Mouse (Mus musculus): ENCODE data around the gene Rassf5. TPM values are rescaled to one million over a fixed set of nuclear protein-coding genes. Genes with fewer than 3 reads are reported as not detected.

The Rassf5 gene
- total RNA-seq, 2 experiments from 2014 or later, result 0.70 to 0.90 TPM

DNA sequence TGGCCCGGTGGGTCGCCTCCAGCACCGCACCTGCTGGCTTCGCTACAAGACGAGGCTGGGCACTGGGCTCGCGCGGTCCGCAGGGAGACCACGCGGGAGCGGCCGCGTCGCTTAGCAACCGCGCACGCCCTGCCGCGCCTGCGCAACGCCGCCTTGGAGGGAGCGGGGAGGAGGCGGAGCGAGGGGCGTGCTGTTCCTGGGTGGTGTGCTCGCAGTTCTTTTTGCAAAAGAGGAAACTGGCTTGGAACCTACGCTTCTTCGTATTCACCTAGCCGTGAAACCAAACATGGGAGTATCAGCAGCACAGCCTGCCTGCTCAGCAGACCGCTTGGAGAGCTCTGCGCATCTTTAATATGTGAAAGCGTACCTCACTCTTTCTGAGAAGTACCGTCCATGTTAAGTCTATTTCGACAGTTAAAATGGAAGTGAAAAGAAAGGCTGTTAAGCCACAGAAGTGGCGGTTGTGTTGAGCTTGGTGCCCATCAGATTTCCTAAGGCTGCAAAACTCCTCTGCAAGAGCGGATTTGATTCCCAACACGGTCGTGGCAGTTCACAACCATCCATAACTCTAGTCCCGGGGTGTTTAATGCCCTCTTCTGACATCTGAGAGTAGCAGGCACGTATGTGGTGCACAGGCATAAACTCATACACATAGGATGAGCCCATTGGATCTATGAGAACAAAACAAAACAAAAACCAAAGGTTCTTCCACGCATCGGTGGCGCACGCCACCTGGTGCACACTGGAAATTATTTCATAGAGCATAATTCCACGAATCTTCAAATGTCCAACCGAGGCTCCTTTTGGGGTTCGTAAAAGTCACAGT, 106.7 kb downstream of the Rassf5 start, which contains the start of gene Dyrk3:
Gene Dyrk3 (minus strand): TSS at position 150 of the 826 bp plus-strand sequence.
- DNase-seq, result peak; percentile 84

DNA sequence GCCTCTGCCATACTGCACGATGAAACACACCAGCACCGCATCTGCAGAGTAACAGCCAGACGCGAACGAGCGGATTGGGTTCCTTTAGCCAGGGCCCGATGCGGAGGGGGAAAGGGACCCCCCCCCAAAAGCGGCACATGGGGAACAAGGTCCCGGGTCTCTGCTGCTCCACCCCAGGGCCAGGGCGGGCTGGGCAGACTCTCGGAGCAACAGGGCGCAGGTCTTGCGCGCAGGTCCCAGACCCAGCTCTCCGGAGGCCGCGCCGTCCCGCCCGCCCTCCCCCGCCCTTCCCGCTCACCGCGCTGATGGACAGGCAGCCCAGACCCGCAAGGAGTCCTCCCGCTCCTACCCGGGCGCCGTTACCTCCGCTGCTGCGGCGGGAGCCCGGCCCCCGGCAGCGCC, 107.3 kb downstream of the Rassf5 start:
- no peak for DNase-seq

DNA sequence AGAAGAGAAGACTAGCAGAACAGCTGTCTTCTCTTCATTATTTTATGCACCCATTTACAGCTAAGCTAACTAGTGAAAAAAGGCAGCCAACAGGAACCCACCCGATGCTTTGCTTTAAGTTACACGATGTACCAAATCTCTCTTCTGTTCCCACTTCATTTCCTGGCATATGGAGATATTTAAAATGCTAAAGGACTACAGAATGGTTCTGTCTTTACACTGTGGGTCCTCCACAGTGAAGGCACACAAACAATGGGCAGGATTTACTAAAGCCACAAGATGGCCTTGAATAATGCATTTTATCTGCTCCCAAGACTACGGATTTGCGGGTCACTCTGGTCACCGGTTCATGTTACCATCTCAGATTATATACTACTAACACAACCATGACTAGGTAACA, 107.9 kb downstream of the Rassf5 start:
- DNase-seq, result no peak

- DNase-seq, result no peak
Measured at GRCm38 (mm10) chr1:131135960-131136629, 109.0 kb downstream of the Rassf5 start.

GRCm38 (mm10) chr1:131134942-131135522, 110.0 kb downstream of the Rassf5 start:
- no peak for DNase-seq

DNA sequence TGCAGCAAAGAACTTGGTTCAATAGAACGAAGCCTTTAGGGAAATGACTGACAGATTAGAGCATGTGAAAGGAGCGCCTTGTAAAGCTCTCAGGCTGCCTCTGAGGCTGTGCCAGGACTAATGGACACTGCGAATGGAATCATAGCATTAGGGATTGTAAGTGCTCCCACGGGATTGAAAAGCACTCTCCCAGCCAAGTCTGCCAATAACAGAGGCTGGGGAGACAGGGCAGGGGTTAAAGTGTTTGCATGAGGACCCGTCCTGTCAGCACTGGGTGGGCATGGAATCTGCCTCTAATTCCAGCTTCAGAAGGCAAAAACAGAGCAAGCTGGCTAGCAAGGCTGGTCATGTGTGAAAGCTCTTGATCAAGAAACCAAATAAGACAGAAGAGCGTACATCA, 110.8 kb downstream of the Rassf5 start:
- no peak for DNase-seq

Other genes with a start within 250 kb of the Rassf5 start
- gene Il10, start 225.4 kb downstream of the Rassf5 start, total RNA-seq (2021), result not detected
- gene Mapkapk2, start 147.4 kb downstream of the Rassf5 start, total RNA-seq (2021), result 100 to 1,000 TPM; 193 to 219 TPM
- gene Dyrk3, start 106.9 kb downstream of the Rassf5 start, total RNA-seq (2021), result not detected
- 10 to 100 TPM; 25.8 to 30.0 TPM for gene Eif2d, start 92.1 kb downstream of the Rassf5 start, total RNA-seq (2021)
- 1 to 10 TPM in 1 of 2 experiments, under 1 TPM in 1; 0.95 to 1.9 TPM for gene Ikbke, start 34.3 kb upstream of the Rassf5 start, total RNA-seq (2021)

All from gastrocnemius, postnatal 25 days (tissue).